26 mouse cellular contexts compared by ENCODE assay signal in the genomic region with DNA sequence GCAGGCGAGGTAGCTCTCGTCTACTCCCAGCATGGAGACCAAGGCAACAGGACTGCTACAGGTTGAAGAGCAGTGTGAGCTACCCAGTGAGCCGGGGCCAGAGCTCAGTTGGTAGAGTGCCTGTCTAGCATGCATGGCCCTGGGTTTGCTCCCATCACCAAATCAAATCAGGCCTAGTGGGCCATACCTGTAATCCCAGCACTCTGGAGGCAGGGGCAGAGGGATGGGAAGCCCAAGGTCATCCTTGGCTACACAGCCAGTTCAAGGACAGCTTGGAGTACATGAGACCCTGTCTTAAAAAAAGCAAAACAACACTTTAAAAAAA. TPM values are rescaled to one million over a fixed set of nuclear protein-coding genes. Genes with fewer than 3 reads are reported as not detected.
"Had no signal": no experiment of that assay in that cellular context is flagged by ENCODE, and none has a peak within 500 bp of the region (broad histone marks: within the 10 kb centered on the region; RNA-seq: fewer than 3 reads in every experiment).

No protein-coding gene starts in this region.

- H3K27ac ChIP-seq: lung, embryonic 15.5 days; midbrain, embryonic 10.5 days; midbrain, embryonic 12.5 days; neural tube, embryonic 13.5 days; neural tube, embryonic 15.5 days had no signal

- H3K9me3 ChIP-seq: lung, embryonic 15.5 days; midbrain, embryonic 10.5 days; midbrain, embryonic 12.5 days; neural tube, embryonic 13.5 days; neural tube, embryonic 15.5 days had no signal

- DNase-seq: lung, adult 18-20 months; lung, postnatal 4 days; midbrain, embryonic 14.5 days; retina, postnatal 1 day; right cerebral cortex, adult 18-20 months; right cerebral cortex, postnatal 25 days; right cerebral cortex, postnatal 4 days; spleen, adult 18-20 months; thymus, adult 18-20 months; thymus, postnatal 14 days; thymus, postnatal 36 days had no signal

- H3K27me3 ChIP-seq: lung, embryonic 15.5 days; midbrain, embryonic 12.5 days; neural tube, embryonic 13.5 days; neural tube, embryonic 15.5 days had no signal

- H3K4me1 ChIP-seq: lung, embryonic 15.5 days; midbrain, embryonic 10.5 days; midbrain, embryonic 12.5 days; neural tube, embryonic 13.5 days; neural tube, embryonic 15.5 days had no signal

- H3K4me2 ChIP-seq: lung, embryonic 15.5 days; midbrain, embryonic 12.5 days; neural tube, embryonic 13.5 days; neural tube, embryonic 15.5 days had no signal

- ATAC-seq: midbrain, embryonic 16.5 days had no signal

- H3K9ac ChIP-seq: lung, embryonic 15.5 days; midbrain, embryonic 12.5 days; neural tube, embryonic 13.5 days; neural tube, embryonic 15.5 days had no signal

- H3K4me3 ChIP-seq: lung, embryonic 15.5 days; midbrain, embryonic 10.5 days; midbrain, embryonic 12.5 days; myocyte; neural tube, embryonic 13.5 days; neural tube, embryonic 15.5 days had no signal

RNA-seq across cellular contexts. Expression of gene Gm11037, which starts 15.9 kb away (rescaled TPM):
- total RNA-seq: megakaryocyte, adult 5-6 weeks; megakaryocyte-erythroid progenitor cell, adult 5-6 weeks had no signal
- polyA plus RNA-seq: lung, embryonic 15.5 days; lung, postnatal 0 days; midbrain, embryonic 10.5 days; midbrain, embryonic 12.5 days; midbrain, embryonic 14.5 days; midbrain, embryonic 16.5 days; myocyte; neural tube, embryonic 11.5 days; neural tube, embryonic 13.5 days; neural tube, embryonic 15.5 days; small intestine, adult 2 months; stomach, embryonic 14.5 days; stomach, embryonic 16.5 days; thymus, postnatal 0 days had no signal

RNA-seq across cellular contexts. Expression of gene Hspa12b, which starts 22.1 kb away (rescaled TPM):
- total RNA-seq: megakaryocyte, adult 5-6 weeks had no signal
